Mouse (Mus musculus) heart, adult 2 months (tissue): ENCODE data around the gene Urgcp.

Experiments used
- CTCF ChIP-seq: fragments of 200-600 bp; IDR thresholded peaks from 2 replicates; pipeline ENCODE4 v1.8.1; 2022; ENCODE audit warnings: antibody characterized with exemption, mild to moderate bottlenecking, moderate library complexity
- EP300 ChIP-seq: fragments of 200-500 bp; IDR thresholded peaks from 2 replicates; pipeline ENCODE4 v1.6.1; 2011; ENCODE audit warnings: low read depth, low read length, control low read depth; ENCODE audit not compliant: insufficient read depth
- POLR2A ChIP-seq: fragments of 200-500 bp; IDR thresholded peaks from 2 replicates; pipeline ENCODE4 v1.6.1; 2011; ENCODE audit warnings: mild to moderate bottlenecking, low read depth, low read length, control low read depth; ENCODE audit not compliant: insufficient read depth

- TF ChIP-seq CTCF, result no peak
- TF ChIP-seq POLR2A, result no peak
- no peak for TF ChIP-seq EP300
Measured at GRCm38 (mm10) chr11:5734323-5734722, 27.9 kb downstream of the Urgcp start.
